Mouse (Mus musculus): Measurements from ENCODE around the gene Mbd3l2.
"Not testable (repeated sequence)": the region's sequence is repeated elsewhere in the genome, so short reads cannot be mapped to it uniquely, and the experiment has no call there.

GRCm38 (mm10) chr9:18412371-18412770, 18.1 kb upstream of the Mbd3l2 start:
- TF ChIP-seq CTCF, EP300 (IDR thresholded peaks at IDR 0.05; ENCODE audit: low read depth): not testable (repeated sequence)
